Mouse (Mus musculus): ENCODE measurements around the gene Atf6.

- TF ChIP-seq CTCF (IDR thresholded peaks at IDR 0.05; ENCODE audit: low read depth, low read length) (no peak), EP300 (IDR thresholded peaks at IDR 0.05; ENCODE audit: insufficient read depth, low read depth, low read length) (no peak), POLR2A (IDR thresholded peaks at IDR 0.05; ENCODE audit: insufficient read depth, low read length) (no peak)
Observed at GRCm38 (mm10) chr1:170764798-170765197, 102.8 kb downstream of the Atf6 start.
